Mouse (Mus musculus) brain, embryonic 14.5 days (tissue): ENCODE measurements at regions not wholly inside any gene's neighbourhood (a gene's known extent, or its start where the extent isn't known, plus 50 kb on each side); places are given as distances from the start of the nearest gene placed in this dataset.

Experiments used
- DNase-seq: peaks from one replicate; pipeline ENCODE4 v3.0.0-alpha.2; 2011; ENCODE audit warnings: low read depth
- CTCF ChIP-seq: fragments of 200-500 bp; IDR thresholded peaks from 2 replicates; pipeline ENCODE4 v1.5.1; 2012; ENCODE audit warnings: inconsistent platforms, mild to moderate bottlenecking, moderate library complexity, borderline replicate concordance; ENCODE audit not compliant: insufficient read depth, insufficient read length; ENCODE audit errors: extremely low read depth
- POLR2A ChIP-seq: fragments of 200-500 bp; IDR thresholded peaks from 2 replicates; pipeline ENCODE4 v1.6.1; 2012; ENCODE audit warnings: mild to moderate bottlenecking, inconsistent platforms, borderline replicate concordance; ENCODE audit not compliant: poor library complexity, insufficient read depth, insufficient read length, severe bottlenecking; ENCODE audit errors: extremely low read depth

- no peak for TF ChIP-seq POLR2A
- TF ChIP-seq CTCF: no peak
- DNase-seq: no peak
Measured at GRCm38 (mm10) chr8:35877581-35877980, 112.0 kb downstream of the Gm19410 start.

DNA sequence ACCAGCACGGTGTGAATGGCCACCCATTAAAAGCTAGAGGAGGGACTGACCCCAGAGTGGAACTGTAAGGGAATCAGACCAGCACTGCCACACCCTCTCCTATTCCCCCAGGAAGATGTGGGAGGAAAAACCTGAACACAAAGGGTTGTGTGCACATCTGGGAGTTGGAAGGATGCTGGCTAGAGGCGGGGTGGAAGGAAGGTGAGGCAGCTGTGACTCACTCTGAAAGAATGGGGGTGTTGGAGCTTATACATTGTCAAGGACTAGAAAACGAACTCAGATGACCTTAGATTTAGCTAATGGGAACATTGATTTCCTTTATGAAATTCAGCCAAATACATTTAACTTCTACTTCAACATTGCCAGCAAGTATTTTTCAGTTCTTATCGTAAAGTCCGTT, 116.2 kb downstream of the Gm19410 start:
- TF ChIP-seq CTCF (no peak), POLR2A (no peak)
- DNase-seq: no peak

- DNase-seq: peak; percentile 94
- no peak for TF ChIP-seq CTCF
- no peak for TF ChIP-seq POLR2A
Measured at GRCm38 (mm10) chr8:35882638-35883455, 117.3 kb downstream of the Gm19410 start.

DNA sequence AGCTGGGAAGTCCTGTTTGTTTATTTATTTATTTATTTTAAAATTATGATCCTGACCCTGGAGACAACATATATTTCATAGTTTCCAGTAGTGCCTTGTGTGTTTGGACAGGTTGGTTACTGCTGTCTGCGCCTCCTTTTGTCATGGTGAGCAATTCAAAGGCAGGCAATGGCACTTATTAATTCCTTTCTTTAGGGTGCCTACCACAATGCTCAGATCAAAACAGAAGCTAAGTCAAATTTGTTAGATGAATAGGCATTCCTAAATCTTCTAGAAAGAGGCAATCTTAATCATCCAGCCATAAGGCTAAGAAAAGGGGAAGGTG, 117.8 kb downstream of the Gm19410 start:
- DNase-seq: no peak
- TF ChIP-seq CTCF (no peak), POLR2A (no peak)

DNA sequence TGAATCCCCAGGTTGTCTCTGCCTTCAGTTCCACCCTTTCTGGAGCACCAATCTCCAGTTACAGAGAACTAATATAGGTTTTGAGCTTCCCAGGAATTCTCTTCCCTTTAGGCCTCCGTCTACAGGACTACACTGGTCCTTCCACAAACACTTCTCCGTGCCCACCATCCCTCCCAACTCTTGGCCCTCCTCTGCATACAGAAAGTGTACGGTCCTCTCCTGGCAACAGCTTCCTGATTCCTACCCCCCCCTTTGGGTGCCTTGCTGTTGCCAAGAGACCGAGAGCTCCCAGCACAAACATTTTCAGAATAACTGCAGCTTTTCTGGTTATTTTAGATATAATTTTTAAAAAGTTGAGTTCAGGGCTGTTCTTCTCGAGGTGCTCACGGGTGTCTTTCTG, 119.0 kb downstream of the Gm19410 start:
- TF ChIP-seq CTCF (no peak), POLR2A (no peak)
- peak; percentile 49 for DNase-seq

DNA sequence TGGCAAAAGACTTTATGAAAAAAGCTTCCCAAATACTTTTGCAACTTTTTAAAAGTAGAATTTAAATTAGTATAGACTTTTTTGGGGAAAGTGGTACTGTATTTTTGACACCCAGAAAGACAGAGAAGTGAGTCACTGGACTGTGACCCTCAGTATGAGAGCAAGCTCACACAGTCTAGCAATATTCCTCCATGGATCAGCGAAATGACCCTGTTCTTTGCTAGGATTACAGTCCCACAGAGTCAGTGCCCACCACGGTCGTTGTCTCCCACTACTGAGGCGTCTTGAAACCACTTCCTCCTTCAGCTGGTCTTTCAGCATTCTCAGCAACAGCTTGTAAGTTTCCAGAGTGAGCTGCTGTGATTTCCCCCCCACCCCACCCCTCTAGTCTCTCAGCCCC, 124.5 kb downstream of the Gm19410 start:
- DNase-seq: no peak
- TF ChIP-seq CTCF: no peak
- TF ChIP-seq POLR2A: no peak

- no peak for DNase-seq
- TF ChIP-seq CTCF (no peak), POLR2A (no peak)
Measured at GRCm38 (mm10) chr8:35891769-35892168, 126.2 kb downstream of the Gm19410 start.

- TF ChIP-seq CTCF (no peak), POLR2A (no peak)
Measured at GRCm38 (mm10) chr8:35898493-35898892, 132.9 kb downstream of the Gm19410 start.

GRCm38 (mm10) chr8:35901490-35901889, 135.9 kb downstream of the Gm19410 start:
- no peak for DNase-seq
- TF ChIP-seq POLR2A (no peak), CTCF (no peak)

More at GRCm38 (mm10) chr8:35898493-35898892, 132.9 kb downstream of the Gm19410 start:
- DNase-seq: no peak

DNA sequence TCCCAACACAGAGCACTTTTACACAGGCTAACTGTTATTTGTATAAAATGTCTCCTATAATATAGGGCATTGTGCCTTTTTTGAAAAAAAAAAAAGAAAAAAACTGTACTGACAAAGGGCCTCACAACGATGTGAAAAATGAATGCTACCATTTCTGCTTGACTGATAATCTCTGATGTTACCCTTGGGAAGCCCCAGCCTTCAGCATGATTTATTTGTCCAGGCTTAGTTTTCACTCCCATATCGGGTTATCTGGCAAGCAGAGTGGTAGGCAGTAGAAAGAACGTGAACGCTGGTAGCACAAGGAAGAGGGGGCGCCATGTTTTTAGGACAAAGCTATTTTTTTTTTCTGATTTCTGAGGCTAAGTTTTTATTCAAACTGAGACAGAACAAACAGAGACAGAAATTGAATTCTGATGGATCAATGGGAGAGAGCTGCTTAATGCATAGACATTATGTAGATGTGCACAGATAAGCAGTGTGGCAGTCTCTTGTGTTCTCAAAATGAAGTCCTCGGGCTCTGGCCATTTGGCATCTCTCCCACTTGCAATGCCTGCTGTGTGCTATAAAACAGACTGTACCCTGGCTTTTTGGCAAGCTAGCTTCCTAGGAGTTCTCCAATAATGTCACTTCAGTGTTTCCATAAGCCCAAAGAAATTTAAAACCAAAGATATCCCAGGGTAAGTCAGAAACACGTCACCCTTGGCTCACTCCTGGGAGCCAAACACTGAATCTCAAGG, 139.3 kb downstream of the Gm19410 start:
- peak; percentile 50 for DNase-seq
- TF ChIP-seq POLR2A (no peak), CTCF (no peak)

DNA sequence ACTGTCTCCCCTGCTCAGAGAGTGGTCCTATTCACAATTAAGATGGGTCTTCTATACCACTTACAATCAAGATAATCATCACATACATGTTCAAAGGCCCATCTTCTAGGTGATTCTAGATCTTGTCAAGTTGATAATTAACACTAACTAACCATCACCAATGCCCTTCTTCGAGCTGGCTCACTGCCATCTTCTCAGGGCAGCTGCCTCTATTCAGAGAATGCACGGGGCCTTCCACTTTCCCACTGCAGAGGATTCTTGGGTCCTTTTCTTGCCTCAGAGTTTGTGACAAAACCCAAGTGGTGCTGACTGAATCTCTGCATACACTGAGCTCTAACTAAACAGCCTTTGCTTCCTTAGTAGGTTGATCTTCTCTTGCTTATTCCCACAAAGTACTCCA, 142.4 kb downstream of the Gm19410 start:
- no peak for DNase-seq
- TF ChIP-seq POLR2A: no peak
- TF ChIP-seq CTCF: no peak
